Mouse (Mus musculus): ENCODE measurements at regions not wholly inside any gene's neighbourhood (a gene's known extent, or its start where the extent isn't known, plus 50 kb on each side); places are given as distances from the start of the nearest gene placed in this dataset.

- no peak for ATAC-seq (replicated peaks; ENCODE audit: insufficient number of reproducible peaks, low FRiP score, low TSS enrichment, low read depth)
- Histone ChIP-seq H3K9ac (replicated peaks; ENCODE audit: low read length) (no peak overlapping the region), H3K27ac (replicated peaks; ENCODE audit: low read depth, low read length) (no peak overlapping the region), H3K4me3 (ENCODE audit: low read depth, low read length) (no peak overlapping the region), H3K27me3 (ENCODE audit: control insufficient read depth, insufficient read depth, low read length) (no peaks in the 10 kb centered on the region), H3K4me1 (ENCODE audit: control insufficient read depth, insufficient read depth, low read length) (peaks cover 4% of the 10 kb centered on the region; the same call in 1 of the 2 replicates), H3K36me3 (replicated peaks; ENCODE audit: control insufficient read depth, insufficient read depth, low read depth, low read length) (no peaks in the 10 kb centered on the region), H3K9me3 (replicated peaks; ENCODE audit: control insufficient read depth, low read length) (no peaks in the 10 kb centered on the region), H3K4me2 (ENCODE audit: low read depth, low read length) (no peak overlapping the region)
- 65% methylated on average over 3 of the region's 3 CpGs for WGBS
- no peak for DNase-seq (ENCODE audit: low spot score)
These were observed 60.7 kb upstream of the Bod1 start for GRCm38 (mm10) chr11:31732342-31732741.

- no peak overlapping the region for H3K27ac ChIP-seq (replicated peaks; ENCODE audit: low read depth, low read length)
- WGBS, result 72% methylated on average over 1 of the region's 1 CpGs
These were observed 61.3 kb upstream of the Bod1 start for GRCm38 (mm10) chr11:31732958-31733357.

GRCm38 (mm10) chr11:31734091-31734490 is 62.4 kb upstream of the Bod1 start:
- Histone ChIP-seq H3K36me3 (replicated peaks; ENCODE audit: control insufficient read depth, insufficient read depth, low read depth, low read length) (no peaks in the 10 kb centered on the region), H3K9me3 (replicated peaks; ENCODE audit: control insufficient read depth, low read length) (no peaks in the 10 kb centered on the region), H3K27ac (replicated peaks; ENCODE audit: low read depth, low read length) (no peak overlapping the region), H3K27me3 (ENCODE audit: control insufficient read depth, insufficient read depth, low read length) (no peaks in the 10 kb centered on the region), H3K4me3 (ENCODE audit: low read depth, low read length) (no peak overlapping the region), H3K4me2 (ENCODE audit: low read depth, low read length) (no peak overlapping the region), H3K9ac (replicated peaks; ENCODE audit: low read length) (no peak overlapping the region), H3K4me1 (ENCODE audit: control insufficient read depth, insufficient read depth, low read length) (peaks cover 4% of the 10 kb centered on the region; the same call in 1 of the 2 replicates)
- DNase-seq (ENCODE audit: low spot score), result no peak
- ATAC-seq (replicated peaks; ENCODE audit: insufficient number of reproducible peaks, low FRiP score, low TSS enrichment, low read depth), result no peak; the same call in 1 of the 2 replicates
- 49% methylated on average over 4 of the region's 4 CpGs for WGBS

More at GRCm38 (mm10) chr11:31732958-31733357, 61.3 kb upstream of the Bod1 start:
- no peak for DNase-seq (ENCODE audit: low spot score)
- Histone ChIP-seq H3K36me3 (replicated peaks; ENCODE audit: control insufficient read depth, insufficient read depth, low read depth, low read length) (no peaks in the 10 kb centered on the region), H3K27me3 (ENCODE audit: control insufficient read depth, insufficient read depth, low read length) (no peaks in the 10 kb centered on the region), H3K9ac (replicated peaks; ENCODE audit: low read length) (no peak overlapping the region), H3K9me3 (replicated peaks; ENCODE audit: control insufficient read depth, low read length) (no peaks in the 10 kb centered on the region), H3K4me1 (ENCODE audit: control insufficient read depth, insufficient read depth, low read length) (peaks cover 4% of the 10 kb centered on the region; the same call in 1 of the 2 replicates), H3K4me2 (ENCODE audit: low read depth, low read length) (no peak overlapping the region), H3K4me3 (ENCODE audit: low read depth, low read length) (no peak overlapping the region)
- ATAC-seq (replicated peaks; ENCODE audit: insufficient number of reproducible peaks, low FRiP score, low TSS enrichment, low read depth), result no peak

GRCm38 (mm10) chr11:31735257-31735656 is 63.6 kb upstream of the Bod1 start:
- Histone ChIP-seq H3K4me1 (ENCODE audit: control insufficient read depth, insufficient read depth, low read length) (peaks cover 2% of the 10 kb centered on the region; the same call in 1 of the 2 replicates), H3K27ac (replicated peaks; ENCODE audit: low read depth, low read length) (no peak overlapping the region), H3K27me3 (ENCODE audit: control insufficient read depth, insufficient read depth, low read length) (no peaks in the 10 kb centered on the region), H3K4me2 (ENCODE audit: low read depth, low read length) (no peak overlapping the region), H3K9ac (replicated peaks; ENCODE audit: low read length) (no peak overlapping the region), H3K36me3 (replicated peaks; ENCODE audit: control insufficient read depth, insufficient read depth, low read depth, low read length) (no peaks in the 10 kb centered on the region), H3K4me3 (ENCODE audit: low read depth, low read length) (no peak overlapping the region), H3K9me3 (replicated peaks; ENCODE audit: control insufficient read depth, low read length) (no peaks in the 10 kb centered on the region)
- ATAC-seq (replicated peaks; ENCODE audit: insufficient number of reproducible peaks, low FRiP score, low TSS enrichment, low read depth) (no peak), DNase-seq (ENCODE audit: low spot score) (no peak)
- WGBS, result 89% methylated on average over 6 of the region's 6 CpGs

GRCm38 (mm10) chr11:31736086-31736485 is 64.4 kb upstream of the Bod1 start:
- Histone ChIP-seq H3K4me2 (ENCODE audit: low read depth, low read length) (no peak overlapping the region), H3K4me3 (ENCODE audit: low read depth, low read length) (no peak overlapping the region), H3K9me3 (replicated peaks; ENCODE audit: control insufficient read depth, low read length) (no peaks in the 10 kb centered on the region), H3K36me3 (replicated peaks; ENCODE audit: control insufficient read depth, insufficient read depth, low read depth, low read length) (no peaks in the 10 kb centered on the region), H3K27me3 (ENCODE audit: control insufficient read depth, insufficient read depth, low read length) (no peaks in the 10 kb centered on the region), H3K27ac (replicated peaks; ENCODE audit: low read depth, low read length) (no peak overlapping the region), H3K9ac (replicated peaks; ENCODE audit: low read length) (no peak overlapping the region), H3K4me1 (ENCODE audit: control insufficient read depth, insufficient read depth, low read length) (no peaks in the 10 kb centered on the region)
- ATAC-seq (replicated peaks; ENCODE audit: insufficient number of reproducible peaks, low FRiP score, low TSS enrichment, low read depth) (no peak), DNase-seq (ENCODE audit: low spot score) (no peak)

GRCm38 (mm10) chr11:31736556-31737089 is 64.9 kb upstream of the Bod1 start:
- no peaks in the 10 kb centered on the region for H3K27me3 ChIP-seq (ENCODE audit: control insufficient read depth, insufficient read depth, low read length)
- DNase-seq (ENCODE audit: low spot score) (no peak), ATAC-seq (replicated peaks; ENCODE audit: insufficient number of reproducible peaks, low FRiP score, low TSS enrichment, low read depth) (no peak)
- no peaks in the 10 kb centered on the region for H3K36me3 ChIP-seq (replicated peaks; ENCODE audit: control insufficient read depth, insufficient read depth, low read depth, low read length)
- H3K27ac ChIP-seq (replicated peaks; ENCODE audit: low read depth, low read length), result no peak overlapping the region
- 88% methylated on average over 4 of the region's 4 CpGs for WGBS
- no peaks in the 10 kb centered on the region for H3K9me3 ChIP-seq (replicated peaks; ENCODE audit: control insufficient read depth, low read length)
- no peak overlapping the region for H3K9ac ChIP-seq (replicated peaks; ENCODE audit: low read length)
- H3K4me2 ChIP-seq (ENCODE audit: low read depth, low read length), result no peak overlapping the region
- H3K4me3 ChIP-seq (ENCODE audit: low read depth, low read length), result no peak overlapping the region
- no peaks in the 10 kb centered on the region for H3K4me1 ChIP-seq (ENCODE audit: control insufficient read depth, insufficient read depth, low read length)

- H3K27ac ChIP-seq (replicated peaks; ENCODE audit: low read depth, low read length), result no peak overlapping the region
- ATAC-seq (replicated peaks; ENCODE audit: insufficient number of reproducible peaks, low FRiP score, low TSS enrichment, low read depth), result no peak
- 93% methylated on average over 5 of the region's 5 CpGs for WGBS
- no peak for DNase-seq (ENCODE audit: low spot score)
- H3K4me1 ChIP-seq (ENCODE audit: control insufficient read depth, insufficient read depth, low read length), result no peaks in the 10 kb centered on the region
- no peak overlapping the region for H3K9ac ChIP-seq (replicated peaks; ENCODE audit: low read length)
- no peaks in the 10 kb centered on the region for H3K27me3 ChIP-seq (ENCODE audit: control insufficient read depth, insufficient read depth, low read length)
- H3K4me2 ChIP-seq (ENCODE audit: low read depth, low read length), result no peak overlapping the region
- no peak overlapping the region for H3K4me3 ChIP-seq (ENCODE audit: low read depth, low read length)
- no peaks in the 10 kb centered on the region for H3K9me3 ChIP-seq (replicated peaks; ENCODE audit: control insufficient read depth, low read length)
- H3K36me3 ChIP-seq (replicated peaks; ENCODE audit: control insufficient read depth, insufficient read depth, low read depth, low read length), result no peaks in the 10 kb centered on the region
These were observed 66.7 kb upstream of the Bod1 start for GRCm38 (mm10) chr11:31738148-31739021.

- no peaks in the 10 kb centered on the region for H3K9me3 ChIP-seq (replicated peaks; ENCODE audit: control insufficient read depth, low read length)
- 80% methylated on average over 5 of the region's 5 CpGs for WGBS
- no peaks in the 10 kb centered on the region for H3K4me1 ChIP-seq (ENCODE audit: control insufficient read depth, insufficient read depth, low read length)
- H3K27me3 ChIP-seq (ENCODE audit: control insufficient read depth, insufficient read depth, low read length), result no peaks in the 10 kb centered on the region
- H3K36me3 ChIP-seq (replicated peaks; ENCODE audit: control insufficient read depth, insufficient read depth, low read depth, low read length), result no peaks in the 10 kb centered on the region
- H3K4me3 ChIP-seq (ENCODE audit: low read depth, low read length), result no peak overlapping the region
- no peak overlapping the region for H3K9ac ChIP-seq (replicated peaks; ENCODE audit: low read length)
- H3K4me2 ChIP-seq (ENCODE audit: low read depth, low read length), result no peak overlapping the region
- DNase-seq (ENCODE audit: low spot score) (no peak), ATAC-seq (replicated peaks; ENCODE audit: insufficient number of reproducible peaks, low FRiP score, low TSS enrichment, low read depth) (no peak)
- H3K27ac ChIP-seq (replicated peaks; ENCODE audit: low read depth, low read length), result no peak overlapping the region
These were observed 68.7 kb upstream of the Bod1 start for GRCm38 (mm10) chr11:31740409-31740808.

All from embryonic facial prominence, embryonic 11.5 days (tissue).